Mouse (Mus musculus) thymus, adult 2 months (tissue): Measurements from ENCODE around the gene Gm21992.

ENCODE experiments used
- CTCF ChIP-seq: fragments of 200-500 bp; IDR thresholded peaks from 2 replicates; pipeline ENCODE4 v1.5.1; 2012; ENCODE audit warnings: mild to moderate bottlenecking, control low read depth, low read length, moderate library complexity, borderline replicate concordance; ENCODE audit not compliant: control insufficient read depth, poor library complexity, insufficient read depth; ENCODE audit errors: extremely low read depth
- POLR2A ChIP-seq: fragments of 200-500 bp; IDR thresholded peaks from 2 replicates; pipeline ENCODE4 v1.6.1; 2012; ENCODE audit warnings: mild to moderate bottlenecking, low read length, control low read depth, moderate library complexity; ENCODE audit not compliant: control insufficient read depth, poor library complexity, insufficient read depth; ENCODE audit errors: extremely low read depth

DNA sequence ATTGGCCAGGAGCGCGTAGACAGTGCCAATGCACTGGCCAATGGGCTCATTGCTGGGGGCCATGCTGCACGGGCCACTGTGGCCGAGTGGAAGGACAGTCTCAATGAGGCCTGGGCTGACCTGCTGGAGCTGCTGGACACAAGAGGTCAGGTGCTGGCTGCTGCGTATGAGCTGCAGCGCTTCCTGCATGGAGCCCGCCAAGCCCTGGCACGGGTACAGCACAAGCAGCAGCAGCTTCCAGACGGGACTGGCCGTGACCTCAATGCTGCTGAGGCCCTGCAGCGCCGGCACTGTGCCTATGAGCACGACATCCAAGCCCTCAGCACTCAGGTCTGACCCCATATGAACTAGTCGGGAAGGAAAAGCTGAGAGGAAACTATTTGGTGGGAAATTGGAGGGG is 64.8 kb downstream of the Gm21992 start:
- TF ChIP-seq CTCF (no peak), POLR2A (no peak)
